Mouse (Mus musculus): ENCODE measurements at regions not wholly inside any gene's neighbourhood (a gene's known extent, or its start where the extent isn't known, plus 50 kb on each side); places are given as distances from the start of the nearest gene placed in this dataset.

GRCm38 (mm10) chr10:111787175-111787574 lies 185.3 kb upstream of the Krr1 start:
- no peak for DNase-seq

GRCm38 (mm10) chr10:111789264-111789663 lies 183.2 kb upstream of the Krr1 start:
- DNase-seq = no peak

GRCm38 (mm10) chr10:111790911-111791310 lies 181.6 kb upstream of the Krr1 start:
- DNase-seq = no peak

- no peak for DNase-seq
Observed at GRCm38 (mm10) chr10:111795056-111795455, 177.4 kb upstream of the Krr1 start.

GRCm38 (mm10) chr10:111795756-111796155 lies 176.7 kb upstream of the Krr1 start:
- no peak for DNase-seq

- no peak for DNase-seq
Observed at GRCm38 (mm10) chr10:111798851-111799281, 173.6 kb upstream of the Krr1 start.

GRCm38 (mm10) chr10:111799850-111800589 lies 172.4 kb upstream of the Krr1 start:
- DNase-seq = no peak

- DNase-seq = no peak
Observed at GRCm38 (mm10) chr10:111800590-111800935, 171.9 kb upstream of the Krr1 start.

GRCm38 (mm10) chr10:111801021-111801793 lies 171.3 kb upstream of the Krr1 start:
- no peak for DNase-seq

- DNase-seq = no peak
Observed at GRCm38 (mm10) chr10:111801794-111802359, 170.6 kb upstream of the Krr1 start.

- no peak for DNase-seq
Observed at GRCm38 (mm10) chr10:111806333-111806732, 166.1 kb upstream of the Krr1 start.

GRCm38 (mm10) chr10:111806916-111807315 lies 165.5 kb upstream of the Krr1 start:
- no peak for DNase-seq

- DNase-seq = no peak
Observed at GRCm38 (mm10) chr10:111813736-111814135, 158.7 kb upstream of the Krr1 start.

- DNase-seq = no peak
Observed at GRCm38 (mm10) chr10:111814648-111815047, 157.8 kb upstream of the Krr1 start.

GRCm38 (mm10) chr10:111815160-111815559 lies 157.3 kb upstream of the Krr1 start:
- DNase-seq = no peak

GRCm38 (mm10) chr10:111815821-111816599 lies 156.5 kb upstream of the Krr1 start:
- DNase-seq = no peak

GRCm38 (mm10) chr10:111819755-111820451 lies 152.6 kb upstream of the Krr1 start:
- no peak for DNase-seq

- DNase-seq = no peak
Observed at GRCm38 (mm10) chr10:111824820-111825219, 147.6 kb upstream of the Krr1 start.

- DNase-seq = no peak
Observed at GRCm38 (mm10) chr10:111826033-111826754, 146.3 kb upstream of the Krr1 start.

GRCm38 (mm10) chr10:111827246-111827645 lies 145.2 kb upstream of the Krr1 start:
- no peak for DNase-seq

- DNase-seq = no peak
Observed at GRCm38 (mm10) chr10:111827930-111828329, 144.5 kb upstream of the Krr1 start.

GRCm38 (mm10) chr10:111828610-111829009 lies 143.9 kb upstream of the Krr1 start:
- no peak for DNase-seq

Measured in kidney, adult 18-20 months (tissue).